Mouse (Mus musculus) cerebellum, adult 11-12 months (tissue): ENCODE data around the gene B830017H08Rik.

ENCODE experiments used
- DNase-seq: peaks from one replicate; pipeline ENCODE4 v3.0.0; 2022

B830017H08Rik gene

GRCm38 (mm10) chr16:17809711-17810110 is 23.2 kb upstream of the B830017H08Rik start:
- DNase-seq = peak; percentile 19

GRCm38 (mm10) chr16:17812120-17812519 is 20.8 kb upstream of the B830017H08Rik start:
- DNase-seq = peak; percentile 6

- DNase-seq = no peak
Observed at GRCm38 (mm10) chr16:17813173-17813572, 19.7 kb upstream of the B830017H08Rik start.

DNA sequence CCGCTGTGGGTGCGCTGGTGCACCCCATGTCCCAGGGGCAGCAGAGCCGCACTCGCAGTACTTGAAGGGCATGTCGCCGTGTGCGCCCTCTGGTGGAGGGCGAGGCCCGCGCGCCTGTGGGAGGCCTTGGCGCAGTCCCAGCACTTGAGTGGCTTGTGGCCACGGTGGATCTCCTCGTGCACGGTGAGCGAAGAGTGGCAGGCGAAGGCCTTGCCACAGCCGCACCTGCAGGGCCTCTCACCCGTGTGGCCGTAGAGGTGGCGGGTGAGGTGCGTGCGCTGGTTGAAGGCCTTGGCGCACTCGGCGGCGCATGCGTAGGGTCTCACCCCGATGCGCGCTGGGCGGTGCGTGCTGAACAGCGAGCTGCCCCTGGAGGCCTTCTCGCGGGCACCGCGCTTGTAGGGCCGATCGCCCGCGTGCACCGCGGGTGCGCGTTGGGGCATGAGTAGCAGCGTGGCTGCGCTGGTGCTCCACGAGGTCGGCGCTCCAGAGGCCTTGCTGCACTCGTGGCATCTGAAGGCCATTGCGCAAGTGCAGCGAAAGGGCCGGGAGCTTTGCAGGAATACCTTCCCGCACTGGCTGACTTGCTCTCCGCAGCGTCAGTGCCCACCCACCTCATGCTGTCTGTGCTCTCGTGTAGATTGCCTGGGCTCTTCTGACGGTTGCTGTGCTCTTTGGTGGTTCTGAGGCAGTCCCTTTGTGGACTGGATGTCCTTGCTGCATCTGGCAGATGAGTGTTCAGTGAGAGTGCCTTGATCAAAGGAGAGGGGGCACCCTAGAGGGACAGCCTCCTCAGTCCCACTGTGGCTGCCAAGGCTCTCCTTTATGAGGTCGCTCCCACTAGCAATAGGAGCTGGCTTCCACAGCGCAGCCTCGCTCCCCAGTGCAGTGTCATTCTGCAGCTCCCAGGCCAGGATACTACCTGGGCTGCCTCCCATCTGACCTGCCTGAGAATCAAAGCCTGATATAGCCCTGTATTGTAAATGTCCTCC is 17.2 kb upstream of the B830017H08Rik start:
- peak; percentile 64 for DNase-seq

- peak; percentile 7 for DNase-seq
Observed at GRCm38 (mm10) chr16:17816528-17816927, 16.4 kb upstream of the B830017H08Rik start.

GRCm38 (mm10) chr16:17826500-17826899 is 6.4 kb upstream of the B830017H08Rik start:
- peak; percentile 88 for DNase-seq

GRCm38 (mm10) chr16:17828229-17828628 is 4.7 kb upstream of the B830017H08Rik start:
- no peak for DNase-seq

GRCm38 (mm10) chr16:17828867-17829266 is 4.1 kb upstream of the B830017H08Rik start:
- DNase-seq = peak; percentile 12

- DNase-seq = peak; percentile 57
Observed at GRCm38 (mm10) chr16:17830385-17831178, 2.3 kb upstream of the B830017H08Rik start.

DNA sequence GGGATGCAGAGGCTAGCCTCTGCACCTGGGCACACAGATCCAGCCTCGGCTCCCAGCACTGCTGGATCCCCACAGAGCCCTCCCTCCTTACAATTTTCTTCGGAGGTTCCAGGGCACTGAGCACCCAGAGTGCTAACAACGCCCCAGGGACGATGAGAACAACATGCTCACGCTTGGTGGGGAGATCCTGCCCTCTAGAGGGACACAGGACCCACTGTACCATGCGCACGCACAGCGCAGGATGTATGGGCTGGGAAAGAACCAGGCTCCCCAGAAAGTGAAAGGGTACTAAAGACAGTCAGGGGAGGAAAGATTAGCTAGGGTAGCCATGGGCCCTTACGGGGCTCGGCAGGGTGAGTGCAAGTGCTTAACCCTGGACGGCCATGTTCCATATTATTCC is 1.1 kb upstream of the B830017H08Rik start:
- peak; percentile 34 for DNase-seq

GRCm38 (mm10) chr16:17833321-17833680 is 380 bp downstream of the B830017H08Rik start:
- DNase-seq = peak; percentile 71

GRCm38 (mm10) chr16:17833681-17834399 is 919 bp downstream of the B830017H08Rik start:
- DNase-seq = peak; percentile 76

GRCm38 (mm10) chr16:17834543-17834942 is 1.6 kb downstream of the B830017H08Rik start:
- DNase-seq = no peak

GRCm38 (mm10) chr16:17835481-17835880 is 2.6 kb downstream of the B830017H08Rik start:
- DNase-seq = peak; percentile 66

- peak; percentile 24 for DNase-seq
Observed at GRCm38 (mm10) chr16:17838051-17838450, 5.1 kb downstream of the B830017H08Rik start, which contains the start of gene Car15. Gene Car15 (minus strand): TSS chr16:17838364.

GRCm38 (mm10) chr16:17839976-17840375 is 7.1 kb downstream of the B830017H08Rik start:
- DNase-seq = peak; percentile 84

DNA sequence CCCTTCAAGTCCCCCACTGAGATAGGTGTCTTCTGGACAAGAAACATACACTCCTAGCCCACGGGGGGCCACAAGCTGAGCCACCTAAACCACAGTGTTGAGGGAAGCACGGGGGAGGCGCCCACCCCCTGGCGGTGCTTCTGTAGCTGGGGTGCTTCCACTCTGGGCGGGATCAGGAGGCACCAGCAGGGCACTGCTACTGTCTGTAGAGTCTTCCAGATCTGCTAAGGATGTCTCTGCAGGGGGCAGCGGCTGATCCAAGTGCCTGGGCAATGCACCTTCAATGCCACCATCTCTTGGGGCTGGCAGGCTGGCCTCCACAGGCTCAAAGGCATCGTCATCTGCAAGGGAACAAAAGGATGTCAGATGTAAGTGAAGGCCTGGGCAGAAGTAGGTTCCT is 9.5 kb downstream of the B830017H08Rik start:
- peak; percentile 70 for DNase-seq

DNA sequence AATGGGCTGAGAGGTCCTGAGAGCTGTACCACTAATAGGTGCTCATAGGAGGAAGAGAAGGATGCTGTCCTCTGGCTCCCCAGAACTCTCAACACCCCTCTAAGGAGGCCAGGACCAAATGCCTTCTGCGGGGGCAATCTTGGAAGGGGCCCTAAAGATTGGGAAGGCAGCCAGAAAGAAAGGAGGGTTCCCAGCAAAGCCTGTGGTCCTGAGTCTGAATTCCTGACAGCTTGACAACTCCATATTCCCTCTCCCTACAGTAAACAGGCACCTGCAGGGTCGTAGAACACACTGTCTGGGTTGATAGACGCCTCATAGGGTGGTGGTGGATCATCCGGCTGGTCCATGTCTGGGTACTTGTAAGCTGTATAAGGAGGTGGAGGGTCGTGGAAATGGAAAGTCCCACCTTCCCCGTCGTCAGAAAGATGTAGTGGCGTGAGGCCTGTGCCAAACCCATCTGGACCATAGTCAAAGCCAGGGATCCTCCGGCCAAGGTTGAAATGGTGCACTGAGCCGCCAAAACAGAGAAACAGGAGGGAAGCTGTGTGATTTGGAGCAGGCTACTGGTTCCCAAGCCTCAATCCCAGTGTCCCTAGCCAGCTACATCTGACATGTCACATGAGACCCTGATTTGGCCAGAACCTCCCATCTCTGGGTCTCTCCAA is 10.9 kb downstream of the B830017H08Rik start:
- peak; percentile 71 for DNase-seq

DNA sequence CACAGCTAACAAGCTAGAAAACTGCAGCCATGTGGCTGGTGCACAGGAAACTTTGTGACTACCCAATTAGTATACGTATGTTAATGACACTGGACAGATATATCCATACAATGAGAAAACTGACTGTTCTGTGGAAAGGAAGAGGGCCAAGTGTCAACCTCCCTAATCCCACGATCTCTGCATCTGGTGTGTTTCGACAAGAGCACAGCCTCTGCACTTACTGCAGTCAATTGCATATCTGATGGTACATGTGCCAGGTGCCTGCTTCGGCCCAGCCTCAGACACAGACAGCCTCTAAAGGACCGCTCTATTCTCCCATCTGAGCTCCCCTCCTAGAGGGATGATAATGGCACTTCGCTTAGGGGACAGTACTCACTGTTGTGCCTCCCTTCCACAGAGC is 15.5 kb downstream of the B830017H08Rik start:
- DNase-seq = no peak

DNA sequence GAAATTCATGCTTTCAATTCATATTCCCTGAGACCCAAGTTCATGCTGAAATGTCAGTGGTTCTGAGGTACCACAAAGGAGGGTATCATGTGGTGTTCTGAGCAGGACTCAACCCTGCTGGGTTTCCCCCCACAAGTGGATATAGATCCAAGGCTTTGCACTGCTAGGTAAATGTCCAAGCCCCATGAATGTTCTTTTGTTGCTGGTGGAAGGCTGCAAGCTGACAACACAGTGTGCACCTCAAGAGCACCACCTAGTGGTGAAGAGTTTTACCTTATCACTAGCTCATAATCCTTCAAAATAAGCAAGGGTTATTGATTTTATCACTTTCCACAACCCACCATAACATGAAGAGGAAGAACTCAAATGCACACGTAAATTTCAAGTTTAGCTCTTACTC is 16.0 kb downstream of the B830017H08Rik start:
- DNase-seq = peak; percentile 59

- peak; percentile 51 for DNase-seq
Observed at GRCm38 (mm10) chr16:17849486-17849885, 16.6 kb downstream of the B830017H08Rik start.

DNA sequence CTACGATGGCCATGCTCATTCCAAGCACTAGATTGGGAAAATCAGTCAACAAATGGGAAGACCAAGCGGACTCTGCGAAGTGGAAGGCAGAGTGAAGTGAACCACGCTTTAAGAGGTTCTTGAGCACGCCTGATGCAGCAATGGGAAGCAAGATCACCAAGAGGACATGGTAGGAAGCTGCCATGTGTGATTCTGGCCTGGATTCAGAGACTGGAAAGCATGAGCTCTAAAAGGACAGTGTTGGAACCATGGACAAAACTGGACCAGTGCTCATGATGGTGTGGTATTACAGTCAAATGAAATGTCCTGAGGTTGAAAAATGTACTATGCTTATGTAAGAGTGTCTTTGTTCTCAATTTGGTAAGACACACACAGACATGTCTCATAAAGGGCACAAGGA is 18.4 kb downstream of the B830017H08Rik start:
- DNase-seq = peak; percentile 51
